Mouse (Mus musculus): ENCODE measurements around the gene Lrrfip1. TPM values are rescaled to one million over a fixed set of nuclear protein-coding genes. Genes with fewer than 3 reads are reported as not detected.

Gene Lrrfip1
- total RNA-seq, 1 experiment from 2014 or later = 262 TPM

- no peak for ATAC-seq (ENCODE audit: extremely low read depth, insufficient number of reproducible peaks, low FRiP score, poor library complexity, severe bottlenecking)
Observed at GRCm38 (mm10) chr1:91176026-91176425, 177.5 kb downstream of the Lrrfip1 start.

DNA sequence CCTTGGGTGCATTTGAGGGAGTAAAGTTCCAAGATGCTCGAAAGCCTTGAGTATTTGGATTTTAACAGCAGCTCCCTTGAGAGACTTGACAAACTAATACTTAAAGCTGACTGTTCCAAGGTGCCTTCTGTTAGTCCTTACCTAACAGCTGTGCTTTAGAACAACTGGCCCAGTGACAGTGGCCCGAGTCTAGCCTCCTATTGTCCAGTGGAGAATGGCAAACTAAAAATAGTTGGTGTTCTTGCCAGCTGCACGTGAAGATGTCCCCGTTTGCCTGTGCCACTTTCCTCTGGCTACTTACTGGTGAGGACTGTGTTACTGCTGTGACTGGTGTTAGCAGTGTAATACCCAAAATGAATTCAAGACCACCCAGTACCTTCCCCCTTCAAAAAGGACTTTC lies 178.3 kb downstream of the Lrrfip1 start:
- ATAC-seq (ENCODE audit: extremely low read depth, insufficient number of reproducible peaks, low FRiP score, poor library complexity, severe bottlenecking) = no peak

Other genes starting within 250 kb of the Lrrfip1 start
- gene Col6a3, start 154.8 kb upstream of the Lrrfip1 start, total RNA-seq (2017) = not detected in 2 replicates
- not detected in 2 replicates for gene Mlph, start 83.7 kb upstream of the Lrrfip1 start, total RNA-seq (2017)
- gene Prlh, start 45.6 kb upstream of the Lrrfip1 start, total RNA-seq (2017) = not detected in 2 replicates
- not detected in 2 replicates for gene Rab17, start 29.1 kb upstream of the Lrrfip1 start, total RNA-seq (2017)
- gene Rbm44, start 146.4 kb downstream of the Lrrfip1 start, total RNA-seq (2017) = 1.5 TPM in 1 of 2 replicates, not detected in the other
- 10.1 and 10.8 TPM in 2 replicates for gene Ramp1, start 181.1 kb downstream of the Lrrfip1 start, total RNA-seq (2017)